Mouse (Mus musculus) liver, embryonic 14.5 days (tissue): Measurements from ENCODE around the gene Tmed4. TPM values are rescaled to one million over a fixed set of nuclear protein-coding genes. Genes with fewer than 3 reads are reported as not detected.
A peak's percentile ranks its signal among the peaks of the same experiment; 100 is the strongest.

Source experiments
- ATAC-seq: fragments of 200-750 bp; cut with Nextera tagmentation; 2 replicates; pipeline ENCODE4 v1.8.0; 2017; ENCODE audit warnings: moderate number of reproducible peaks, mild to moderate bottlenecking, moderate library complexity; ENCODE audit not compliant: insufficient read depth
- DNase-seq, 3 experiments: peaks; one replicate each; pipeline ENCODE4 v3.0.0-alpha.2; 2012 to 2013; ENCODE audit warnings: low read depth in 3 of 3, low spot score in 3 of 3
- H3K27ac ChIP-seq: fragments of 300-500 bp; sonication (generic); 2 replicates; pipeline ENCODE4 v1.5.1; 2014; ENCODE audit warnings: moderate library complexity, mild to moderate bottlenecking, control low read depth, inconsistent platforms
- H3K27me3 ChIP-seq: fragments of 300-500 bp; sonication (generic); 2 replicates; pipeline ENCODE4 v1.6.1; 2014; ENCODE audit warnings: mild to moderate bottlenecking, low read length, moderate library complexity; ENCODE audit not compliant: control insufficient read depth, insufficient read depth
- H3K36me3 ChIP-seq: fragments of 300-500 bp; sonication (generic); replicated peaks from 2 replicates; pipeline ENCODE4 v1.6.1; 2014; ENCODE audit warnings: low read depth; ENCODE audit not compliant: control insufficient read depth, insufficient read depth
- H3K4me1 ChIP-seq, 2 experiments: fragments of 200-500 bp in 1 of 2; fragments of 300-500 bp in 1 of 2; sonication (generic) in 1 of 2; replicated peaks; 2 replicates each; pipeline ENCODE4 v1.6.1; 2012 to 2014; ENCODE audit warnings: antibody characterized with exemption in 1 of 2, inconsistent platforms in 1 of 2, low read length in 1 of 2; ENCODE audit not compliant: control insufficient read depth in 2 of 2, insufficient read depth in 2 of 2
- H3K4me2 ChIP-seq: fragments of 300-500 bp; sonication (generic); 2 replicates; pipeline ENCODE4 v1.6.1; 2014; ENCODE audit warnings: low read depth, mild to moderate bottlenecking, control low read depth, moderate library complexity
- H3K4me3 ChIP-seq, 2 experiments: fragments of 200-500 bp in 1 of 2; fragments of 300-500 bp in 1 of 2; sonication (generic) in 1 of 2; 2 replicates each; pipeline ENCODE4 v1.5.1; 2012 to 2014; ENCODE audit warnings: low read depth in 2 of 2, low read length in 2 of 2, mild to moderate bottlenecking in 2 of 2, control low read depth in 1 of 2, inconsistent platforms in 1 of 2, moderate library complexity in 1 of 2; ENCODE audit not compliant: insufficient read depth in 1 of 2
- H3K9ac ChIP-seq: fragments of 300-500 bp; sonication (generic); replicated peaks from 2 replicates; pipeline ENCODE4 v1.6.1; 2014; ENCODE audit warnings: mild to moderate bottlenecking, control low read depth, moderate library complexity
- H3K9me3 ChIP-seq: fragments of 300-500 bp; sonication (generic); 2 replicates; pipeline ENCODE4 v1.6.1; 2016; ENCODE audit warnings: low read length, mixed read lengths; ENCODE audit not compliant: control insufficient read depth
- CTCF ChIP-seq: IDR thresholded peaks from 2 replicates; pipeline ENCODE4 v1.5.1; 2016; ENCODE audit warnings: antibody characterized with exemption, low read depth, control low read depth
- EP300 ChIP-seq: IDR thresholded peaks from 2 replicates; pipeline ENCODE4 v1.6.1; 2016; ENCODE audit warnings: antibody characterized with exemption, low read depth
- WGBS: fragments of 180-500 bp; shearing (Covaris S2); extraction: QIAGEN DNeasy Blood & Tissue Kit; methylation state at CpG from one replicate; pipeline ENCODE4 v1.1.7; 2014; ENCODE audit not compliant: insufficient replicate concordance; 5-methylcytosine and 5-hydroxymethylcytosine counted together
- polyA plus RNA-seq, 2 experiments: library from polyadenylated mRNA; depleted of rRNA in 1 of 2; stranded (reverse) in 1 of 2; unstranded in 1 of 2; fragments of >200 nt; fragmentation: Nextera tagmentation in 1 of 2; extraction: Ambion mirVana in 1 of 2; gene quantifications; 2 replicates each; pipeline versions ENCODE4 v1.2.1 to v1.2.3; 2012 to 2014

Tmed4 gene
- polyA plus RNA-seq, 2 experiments, result 28.3 to 37.4 TPM

DNA sequence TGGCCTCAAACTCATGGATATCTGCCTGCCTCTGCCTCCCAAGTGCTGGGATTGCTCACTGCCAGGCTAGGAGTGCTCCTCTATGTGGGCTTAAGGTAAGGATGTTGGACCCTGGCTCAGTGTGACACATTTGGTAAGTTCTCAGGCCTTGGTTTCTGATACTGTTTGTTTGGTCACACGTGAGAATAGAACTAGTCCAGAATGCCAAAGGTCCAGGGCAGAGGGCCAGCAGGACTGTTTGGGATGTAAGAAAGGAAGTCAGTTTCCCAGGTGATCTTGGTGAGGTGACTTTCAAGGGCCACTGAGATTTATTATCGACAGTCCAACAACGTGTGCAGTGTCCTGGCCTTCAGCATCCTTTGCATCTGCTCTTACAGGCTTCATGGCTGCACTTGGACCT lies 1.8 kb upstream of the Tmed4 start:
- no peak overlapping the region for H3K27ac ChIP-seq
- no peak for DNase-seq
- no peak overlapping the region for H3K4me3 ChIP-seq
- H3K36me3 ChIP-seq, result 0 out of 2 replicates have a peak, but pooled peaks cover under 1% of the 10 kb centered on the region
- H3K9me3 ChIP-seq, result no peaks in the 10 kb centered on the region
- no peak for ATAC-seq
- no peak overlapping the region for H3K9ac ChIP-seq
- peaks cover 4 to 8% of the 10 kb centered on the region in 2 experiments for H3K4me1 ChIP-seq
- H3K27me3 ChIP-seq, result no peaks in the 10 kb centered on the region
- 63% methylated on average over 3 of the region's 3 CpGs for WGBS
- TF ChIP-seq CTCF (no peak), EP300 (no peak)
- no peak overlapping the region for H3K4me2 ChIP-seq

DNA sequence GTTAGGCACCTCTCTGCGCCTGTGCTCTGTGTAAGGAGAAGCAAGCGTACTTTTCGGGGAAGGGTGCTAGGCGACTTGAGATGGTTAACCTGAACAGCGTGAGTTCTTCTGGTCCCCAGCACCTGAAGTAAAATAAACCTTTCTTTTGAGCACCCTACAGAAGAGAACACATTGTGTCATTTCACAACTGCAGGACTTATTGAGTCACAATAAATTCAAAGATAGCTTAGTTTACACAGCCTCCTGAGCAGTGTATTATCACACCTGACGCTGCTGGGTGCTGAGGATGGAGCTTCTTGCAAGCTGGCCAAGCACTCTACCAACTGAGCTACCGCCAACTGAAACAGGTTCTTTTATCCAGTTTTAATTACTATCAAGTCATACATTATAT lies 419 bp upstream of the Tmed4 start:
- Histone ChIP-seq H3K4me1 (peaks cover 4 to 8% of the 10 kb centered on the region in 2 experiments), H3K4me3 (peak overlapping the region; percentile 73 to 88), H3K27ac (peak overlapping the region; percentile 66), H3K36me3 (peaks cover 10% of the 10 kb centered on the region), H3K27me3 (no peaks in the 10 kb centered on the region), H3K9me3 (no peaks in the 10 kb centered on the region), H3K9ac (peak overlapping the region; percentile 92), H3K4me2 (peak overlapping the region; percentile 87)
- 31% methylated on average over 7 of the region's 7 CpGs for WGBS
- TF ChIP-seq CTCF (no peak), EP300 (no peak)
- ATAC-seq (no peak), DNase-seq (no peak)

DNA sequence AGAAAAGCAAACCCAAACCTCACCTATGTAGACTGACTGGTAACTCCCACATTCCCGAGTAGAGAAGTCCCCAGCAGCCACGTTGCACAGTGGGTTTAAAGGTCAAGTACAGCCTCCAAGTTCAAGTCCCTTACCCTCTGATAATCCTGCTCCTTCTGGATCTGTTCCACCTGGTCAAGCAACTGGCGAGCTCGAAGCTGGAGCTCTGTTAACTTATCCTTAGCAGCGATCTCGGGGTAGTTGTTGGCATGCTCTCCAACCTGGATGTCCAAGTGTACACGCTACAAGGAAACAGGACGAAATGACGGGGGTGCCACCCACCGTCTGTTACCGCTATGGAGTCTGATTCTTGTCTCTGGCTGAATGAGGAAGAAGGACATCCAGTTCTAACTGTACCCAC lies 1.1 kb downstream of the Tmed4 start:
- peaks cover 4 to 8% of the 10 kb centered on the region in 2 experiments for H3K4me1 ChIP-seq
- H3K4me2 ChIP-seq, result peak overlapping the region; percentile 87
- peak overlapping the region; percentile 92 for H3K9ac ChIP-seq
- H3K4me3 ChIP-seq, result peak overlapping the region; percentile 73 to 88
- TF ChIP-seq EP300, result no peak
- TF ChIP-seq CTCF, result no peak
- no peaks in the 10 kb centered on the region for H3K9me3 ChIP-seq
- WGBS, result 31% methylated on average over 11 of the region's 11 CpGs
- peaks cover 10% of the 10 kb centered on the region for H3K36me3 ChIP-seq
- DNase-seq, result no peak
- no peaks in the 10 kb centered on the region for H3K27me3 ChIP-seq
- H3K27ac ChIP-seq, result no peak overlapping the region
- no peak for ATAC-seq

DNA sequence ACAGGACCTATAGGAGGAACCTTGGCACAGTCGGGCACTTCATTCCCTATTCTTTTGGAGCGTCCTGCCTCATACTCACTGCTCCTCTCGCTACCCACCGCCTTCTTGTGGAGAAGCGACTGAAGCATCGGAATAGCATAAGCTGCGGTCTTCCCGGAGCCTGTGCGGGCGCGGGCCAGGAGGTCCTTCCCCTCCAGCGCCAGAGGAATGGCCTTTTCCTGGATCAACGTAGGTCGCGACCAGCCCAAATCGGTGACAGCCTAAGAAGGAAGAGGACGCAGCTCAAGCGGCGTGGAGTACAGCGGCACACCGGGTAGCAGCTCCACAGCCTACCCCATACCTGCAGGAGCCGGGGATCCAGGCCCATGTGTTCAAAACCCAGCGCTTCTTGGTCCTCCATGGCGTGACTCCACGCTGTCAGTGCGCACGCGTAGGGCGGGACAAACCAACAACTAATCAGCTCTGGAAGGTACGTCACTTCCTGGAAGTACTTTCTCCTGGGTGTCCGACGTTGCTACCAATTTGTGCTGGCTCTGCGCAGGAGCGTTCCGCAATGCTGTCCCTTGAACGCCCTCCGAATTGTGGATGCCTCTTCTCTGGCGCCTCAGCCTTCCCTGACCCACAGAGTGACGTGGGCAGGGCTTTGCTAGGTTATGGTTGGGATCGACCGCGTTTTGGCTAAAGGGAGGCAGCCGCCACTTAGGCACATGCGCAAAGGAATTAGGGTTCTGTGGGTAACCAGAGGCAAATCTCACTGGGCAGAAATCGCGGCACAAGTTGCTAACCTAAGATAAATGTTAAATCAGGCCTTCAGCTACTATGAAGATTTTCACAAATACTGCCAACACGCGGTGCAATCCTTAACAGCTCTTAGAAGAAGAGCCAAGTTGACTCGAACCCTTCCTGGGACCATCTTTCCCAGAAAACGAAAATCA lies 7.1 kb downstream of the Tmed4 start, which contains the start of gene Ddx56:
Gene Ddx56, minus strand, starts transcription at position 453 of the 935 bp plus-strand sequence.
- Histone ChIP-seq H3K27ac (peak within 1 kb of the TSS; percentile 80), H3K4me2 (peak within 1 kb of the TSS; percentile 88), H3K9ac (peak within 1 kb of the TSS; percentile 75), H3K27me3 (no peaks in the 10 kb centered on the region), H3K9me3 (no peaks in the 10 kb centered on the region), H3K4me1 (peaks cover 0 to 9% of the 10 kb centered on the region in 2 experiments; a peak in 3 of 4 replicates), H3K36me3 (peaks cover 38% of the 10 kb centered on the region), H3K4me3 (peak within 1 kb of the TSS; percentile 68 to 77)
- peak; percentile 8; the same call in 1 of the 2 replicates for TF ChIP-seq CTCF
- TF ChIP-seq EP300, result 0 out of 2 replicates have a peak, but pooled peaks have one; percentile 6
- ATAC-seq, result peak; percentile 97
- DNase-seq, result peak; percentile 91 to 94 (median 93)
- 1% methylated on average over 50 of the region's 50 CpGs for WGBS

DNA sequence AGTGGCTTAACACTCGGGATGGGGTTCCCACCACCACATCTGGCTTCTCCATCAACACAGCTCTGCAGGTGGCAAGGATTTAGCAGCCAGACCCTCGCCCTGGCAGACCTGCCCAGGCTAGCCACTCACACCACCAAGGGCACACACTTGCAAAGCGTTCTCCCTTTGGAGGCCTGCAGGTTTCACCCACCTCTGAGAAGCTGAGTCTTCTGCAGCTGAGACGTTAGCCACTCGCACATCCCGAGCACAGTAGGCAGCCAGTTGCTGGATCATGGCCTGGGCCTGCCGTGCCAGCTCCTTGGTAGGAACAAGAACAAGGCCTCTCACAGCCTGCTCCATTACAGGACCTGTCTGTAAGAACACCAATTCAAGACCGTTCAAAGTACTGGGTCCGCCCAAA lies 8.0 kb downstream of the Tmed4 start:
- WGBS, result 51% methylated on average over 9 of the region's 9 CpGs
- Histone ChIP-seq H3K27ac (no peak overlapping the region), H3K9ac (peak overlapping the region; percentile 70), H3K36me3 (peaks cover 47% of the 10 kb centered on the region), H3K4me3 (peak overlapping the region; percentile 68 to 77), H3K27me3 (no peaks in the 10 kb centered on the region), H3K4me1 (peaks cover 0 to 9% of the 10 kb centered on the region in 2 experiments; a peak in 3 of 4 replicates), H3K9me3 (no peaks in the 10 kb centered on the region), H3K4me2 (peak overlapping the region; percentile 88)
- no peak for DNase-seq
- TF ChIP-seq CTCF (no peak), EP300 (no peak)
- ATAC-seq, result no peak
